Mouse (Mus musculus) hindbrain, embryonic 11.5 days (tissue): ENCODE measurements at regions not wholly inside any gene's neighbourhood (a gene's known extent, or its start where the extent isn't known, plus 50 kb on each side); places are given as distances from the start of the nearest gene placed in this dataset.

ENCODE experiments used
- ATAC-seq: fragments of 200-750 bp; cut with Nextera tagmentation; 2 replicates; pipeline ENCODE4 v1.8.0; 2017; ENCODE audit warnings: mild to moderate bottlenecking, moderate TSS enrichment, moderate library complexity; ENCODE audit not compliant: low FRiP score
- DNase-seq: peaks from one replicate; pipeline ENCODE4 v3.0.0-alpha.2; 2015; ENCODE audit warnings: low spot score
- H3K27ac ChIP-seq: fragments of 300-500 bp; sonication (generic); 2 replicates; pipeline ENCODE4 v1.5.1; 2014; ENCODE audit warnings: mild to moderate bottlenecking, low read depth, low read length
- H3K27me3 ChIP-seq: fragments of 300-500 bp; sonication (generic); 2 replicates; pipeline ENCODE4 v1.6.1; 2014; ENCODE audit warnings: mild to moderate bottlenecking, low read length, moderate library complexity, mixed read lengths; ENCODE audit not compliant: control insufficient read depth, insufficient read depth
- H3K36me3 ChIP-seq: fragments of 300-500 bp; sonication (generic); 2 replicates; pipeline ENCODE4 v1.6.1; 2014; ENCODE audit warnings: mild to moderate bottlenecking, low read length, moderate library complexity, mixed read lengths; ENCODE audit not compliant: control insufficient read depth, insufficient read depth
- H3K4me1 ChIP-seq: fragments of 300-500 bp; sonication (generic); replicated peaks from 2 replicates; pipeline ENCODE4 v1.6.1; 2014; ENCODE audit warnings: low read length, mixed read lengths; ENCODE audit not compliant: control insufficient read depth, insufficient read depth
- H3K4me2 ChIP-seq: fragments of 300-500 bp; sonication (generic); replicated peaks from 2 replicates; pipeline ENCODE4 v1.6.1; 2014; ENCODE audit warnings: mild to moderate bottlenecking, low read depth, low read length
- H3K4me3 ChIP-seq: fragments of 300-500 bp; sonication (generic); 2 replicates; pipeline ENCODE4 v1.5.1; 2014; ENCODE audit warnings: low read depth, low read length
- H3K9ac ChIP-seq: fragments of 300-500 bp; sonication (generic); 2 replicates; pipeline ENCODE4 v1.6.1; 2014; ENCODE audit warnings: low read depth, low read length
- H3K9me3 ChIP-seq: fragments of 300-500 bp; sonication (generic); 2 replicates; pipeline ENCODE4 v1.6.1; 2016; ENCODE audit warnings: low read length; ENCODE audit not compliant: control insufficient read depth
- WGBS: fragments of 180-500 bp; shearing (Covaris S2); extraction: QIAGEN DNeasy Blood & Tissue Kit; methylation state at CpG from one replicate; pipeline ENCODE4 v1.1.7; 2014; 5-methylcytosine and 5-hydroxymethylcytosine counted together

DNA sequence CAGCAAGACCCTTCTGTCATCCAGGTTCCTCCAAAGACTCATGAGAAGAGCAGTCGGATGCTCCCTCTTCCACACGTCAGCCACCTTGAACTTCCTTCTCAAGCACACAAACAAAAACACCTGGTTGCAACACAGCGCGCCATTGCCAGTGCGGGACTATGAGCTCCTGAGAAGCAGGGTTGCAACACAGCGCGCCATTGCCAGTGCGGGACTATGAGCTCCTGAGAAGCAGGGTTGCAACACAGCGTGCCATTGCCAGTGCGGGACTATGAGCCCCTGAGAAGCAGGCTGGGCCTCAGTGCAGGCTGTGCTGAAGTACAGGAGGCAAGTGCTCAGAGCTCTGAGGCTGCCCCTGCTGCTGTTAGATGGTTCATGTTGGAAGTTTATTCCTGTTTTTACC lies 140.0 kb downstream of the Gm12728 start:
- Histone ChIP-seq H3K36me3 (no peaks in the 10 kb centered on the region), H3K9me3 (no peaks in the 10 kb centered on the region), H3K4me1 (no peaks in the 10 kb centered on the region), H3K9ac (no peak overlapping the region), H3K27ac (no peak overlapping the region), H3K4me3 (no peak overlapping the region), H3K4me2 (no peak overlapping the region), H3K27me3 (no peaks in the 10 kb centered on the region)
- ATAC-seq (no peak), DNase-seq (no peak)
- 94% methylated on average over 10 of the region's 10 CpGs for WGBS

DNA sequence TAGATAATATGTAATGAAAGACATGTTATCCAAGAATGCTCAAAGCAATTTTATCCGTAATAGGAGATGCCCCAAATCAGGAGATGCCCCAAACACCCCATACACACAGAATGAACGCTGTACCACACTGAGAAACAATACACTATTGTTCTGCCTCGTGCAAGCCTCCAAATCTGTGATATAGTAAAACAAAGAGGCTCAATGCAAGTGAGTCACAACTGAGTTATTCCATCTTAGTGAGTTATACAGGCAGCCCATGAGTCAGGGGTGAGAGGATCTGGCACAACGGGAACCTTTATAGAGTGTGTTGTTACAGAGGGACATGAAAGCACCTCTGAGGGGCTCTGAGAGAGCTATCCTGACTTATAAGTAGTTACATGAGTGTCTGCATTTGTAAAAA lies 145.3 kb downstream of the Gm12728 start:
- no peak overlapping the region for H3K27ac ChIP-seq
- 61% methylated on average over 4 of the region's 4 CpGs for WGBS
- no peaks in the 10 kb centered on the region for H3K9me3 ChIP-seq
- no peak overlapping the region for H3K4me2 ChIP-seq
- no peak for ATAC-seq
- DNase-seq: no peak
- no peak overlapping the region for H3K4me3 ChIP-seq
- H3K27me3 ChIP-seq: no peaks in the 10 kb centered on the region
- H3K4me1 ChIP-seq: no peaks in the 10 kb centered on the region
- no peaks in the 10 kb centered on the region for H3K36me3 ChIP-seq
- H3K9ac ChIP-seq: no peak overlapping the region

DNA sequence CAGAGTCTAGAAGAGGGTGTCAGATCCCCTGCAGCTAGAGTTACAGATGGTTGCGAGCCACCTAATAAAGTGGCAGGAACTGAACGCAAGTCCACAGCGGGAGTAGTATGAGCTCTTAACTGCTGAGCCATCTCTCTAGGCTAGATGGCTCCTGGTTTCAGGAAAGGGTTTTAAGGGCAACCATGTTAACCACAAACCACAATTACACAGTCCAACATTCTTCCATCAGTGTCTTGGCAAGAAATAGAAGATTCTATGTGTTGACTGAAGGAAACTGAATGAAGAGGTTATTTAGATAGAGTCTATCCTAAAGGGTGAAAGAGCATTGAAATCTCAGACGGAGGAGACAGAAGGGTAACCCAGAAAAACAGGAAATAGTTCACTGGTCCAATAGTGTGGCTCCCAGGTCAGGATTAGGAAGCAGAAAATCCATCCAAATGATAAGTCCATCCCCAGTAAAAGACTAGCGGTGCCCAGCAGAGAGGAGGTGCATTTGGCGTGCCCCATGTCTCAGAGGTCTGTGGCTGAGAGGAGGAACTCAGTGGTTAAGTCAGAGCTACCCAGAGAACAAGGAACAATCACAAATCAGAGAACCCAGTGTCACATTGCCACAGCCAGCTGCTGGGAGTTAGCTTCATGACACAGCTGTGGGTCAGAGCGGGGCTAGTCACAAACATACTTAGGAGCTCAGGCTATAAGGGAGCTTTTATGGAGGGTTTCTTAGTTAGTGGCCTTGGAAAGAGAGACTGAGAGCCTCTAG lies 147.3 kb downstream of the Gm12728 start:
- no peaks in the 10 kb centered on the region for H3K9me3 ChIP-seq
- H3K9ac ChIP-seq: no peak overlapping the region
- no peak for DNase-seq
- H3K4me2 ChIP-seq: no peak overlapping the region
- no peaks in the 10 kb centered on the region for H3K27me3 ChIP-seq
- H3K36me3 ChIP-seq: no peaks in the 10 kb centered on the region
- H3K4me3 ChIP-seq: no peak overlapping the region
- ATAC-seq: no peak
- H3K4me1 ChIP-seq: no peaks in the 10 kb centered on the region
- 91% methylated on average over 7 of the region's 7 CpGs for WGBS
- no peak overlapping the region for H3K27ac ChIP-seq

DNA sequence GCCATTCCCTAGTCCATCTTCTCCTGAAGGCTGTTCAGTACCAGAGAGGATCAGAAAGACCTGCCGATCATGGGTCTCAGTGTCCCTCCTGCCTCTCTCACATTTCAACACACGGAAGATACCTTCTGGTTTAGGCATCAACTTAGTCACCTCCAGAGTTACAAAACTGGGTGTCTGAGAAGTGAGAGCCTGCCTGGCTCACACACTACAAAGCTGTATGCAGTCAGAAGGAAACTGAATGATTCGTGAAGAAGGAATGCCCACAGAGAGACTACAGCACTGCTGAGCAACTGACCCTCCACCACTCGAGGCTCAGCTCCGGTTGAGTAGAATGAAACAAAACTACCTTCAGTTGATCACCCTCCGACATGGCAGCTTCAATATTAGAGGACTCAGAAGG lies 147.9 kb downstream of the Gm12728 start:
- no peaks in the 10 kb centered on the region for H3K27me3 ChIP-seq
- H3K9me3 ChIP-seq: no peaks in the 10 kb centered on the region
- no peak overlapping the region for H3K4me3 ChIP-seq
- WGBS: 85% methylated on average over 6 of the region's 6 CpGs
- H3K4me2 ChIP-seq: no peak overlapping the region
- H3K36me3 ChIP-seq: no peaks in the 10 kb centered on the region
- H3K9ac ChIP-seq: no peak overlapping the region
- H3K27ac ChIP-seq: no peak overlapping the region
- no peak for DNase-seq
- no peaks in the 10 kb centered on the region for H3K4me1 ChIP-seq
- no peak for ATAC-seq

DNA sequence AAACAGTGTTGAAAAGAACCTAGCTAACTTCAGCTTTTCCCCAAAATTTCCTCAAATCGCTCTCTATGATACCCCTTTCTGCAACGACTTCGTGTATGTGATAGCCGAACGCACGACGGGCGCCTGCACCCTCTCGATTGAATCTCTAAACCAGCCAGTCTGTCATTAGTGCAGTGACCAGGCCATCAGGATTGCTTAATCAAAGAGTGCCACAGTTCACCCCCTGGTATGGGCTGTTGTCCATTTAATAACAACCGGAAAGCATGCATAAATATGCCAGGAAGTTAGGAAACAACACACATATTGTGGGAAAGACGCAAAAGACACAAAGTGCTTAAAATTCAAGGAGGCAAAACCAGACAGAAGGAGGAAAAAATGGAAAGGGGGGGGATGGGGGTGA lies 149.2 kb downstream of the Gm12728 start:
- Histone ChIP-seq H3K4me1 (no peaks in the 10 kb centered on the region), H3K9me3 (no peaks in the 10 kb centered on the region), H3K4me2 (no peak overlapping the region), H3K27ac (no peak overlapping the region), H3K9ac (no peak overlapping the region), H3K4me3 (no peak overlapping the region), H3K27me3 (no peaks in the 10 kb centered on the region), H3K36me3 (no peaks in the 10 kb centered on the region)
- ATAC-seq (no peak), DNase-seq (no peak)
- 91% methylated on average over 11 of the region's 11 CpGs for WGBS

DNA sequence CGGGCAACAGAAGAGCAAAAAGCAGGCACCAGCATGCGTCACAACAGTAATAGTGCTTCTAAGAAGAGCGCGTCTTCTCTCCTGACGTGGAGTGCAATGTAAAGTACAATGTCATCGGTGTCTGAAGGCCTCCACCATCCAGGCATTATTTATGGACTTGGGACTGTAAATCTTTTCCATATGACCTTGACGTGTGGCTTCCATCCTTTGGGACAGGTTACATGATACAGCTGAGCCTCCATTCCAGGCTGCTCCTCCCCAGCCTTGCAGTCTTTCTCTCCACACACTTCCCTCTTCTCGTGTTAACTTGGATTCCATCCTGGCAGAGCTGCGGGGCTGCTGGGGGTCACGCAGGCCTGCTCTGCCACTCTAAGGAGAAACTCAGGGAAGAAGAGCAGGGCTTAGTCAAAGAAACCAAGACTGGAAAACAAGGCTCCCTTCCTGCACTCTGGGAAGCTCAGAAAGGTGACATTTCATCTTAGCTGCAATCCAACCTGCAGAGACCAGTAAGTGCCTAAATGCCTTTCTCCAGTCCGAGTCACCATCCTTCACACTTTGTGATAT lies 150.0 kb downstream of the Gm12728 start:
- no peak overlapping the region for H3K4me2 ChIP-seq
- no peak overlapping the region for H3K4me3 ChIP-seq
- ATAC-seq (no peak), DNase-seq (no peak)
- 73% methylated on average over 11 of the region's 11 CpGs for WGBS
- H3K36me3 ChIP-seq: no peaks in the 10 kb centered on the region
- H3K4me1 ChIP-seq: no peaks in the 10 kb centered on the region
- H3K9ac ChIP-seq: no peak overlapping the region
- no peaks in the 10 kb centered on the region for H3K27me3 ChIP-seq
- no peaks in the 10 kb centered on the region for H3K9me3 ChIP-seq
- H3K27ac ChIP-seq: no peak overlapping the region

DNA sequence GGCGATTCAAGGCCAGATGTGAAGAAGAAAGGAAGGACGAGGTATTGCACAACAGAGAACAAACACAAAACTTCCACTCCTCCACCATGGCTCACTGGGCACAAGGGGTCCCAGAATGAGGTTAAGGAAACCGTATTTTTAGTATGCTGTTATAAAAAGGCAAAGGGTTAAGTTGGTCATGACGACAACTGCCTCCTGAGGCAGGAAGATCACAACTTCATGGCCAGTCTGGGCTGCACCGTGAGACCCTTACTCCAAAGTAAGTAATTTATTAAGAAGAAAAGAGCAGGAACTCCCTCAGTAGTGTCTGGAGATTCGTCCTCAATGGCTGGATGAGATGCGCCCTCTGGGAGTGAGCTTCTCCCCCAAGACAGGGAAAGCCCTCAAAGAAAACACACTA lies 151.2 kb downstream of the Gm12728 start:
- DNase-seq (no peak), ATAC-seq (no peak)
- 91% methylated on average over 7 of the region's 7 CpGs for WGBS
- H3K9ac ChIP-seq: no peak overlapping the region
- no peaks in the 10 kb centered on the region for H3K4me1 ChIP-seq
- no peaks in the 10 kb centered on the region for H3K9me3 ChIP-seq
- H3K4me3 ChIP-seq: no peak overlapping the region
- no peak overlapping the region for H3K4me2 ChIP-seq
- H3K36me3 ChIP-seq: no peaks in the 10 kb centered on the region
- no peaks in the 10 kb centered on the region for H3K27me3 ChIP-seq
- no peak overlapping the region for H3K27ac ChIP-seq

DNA sequence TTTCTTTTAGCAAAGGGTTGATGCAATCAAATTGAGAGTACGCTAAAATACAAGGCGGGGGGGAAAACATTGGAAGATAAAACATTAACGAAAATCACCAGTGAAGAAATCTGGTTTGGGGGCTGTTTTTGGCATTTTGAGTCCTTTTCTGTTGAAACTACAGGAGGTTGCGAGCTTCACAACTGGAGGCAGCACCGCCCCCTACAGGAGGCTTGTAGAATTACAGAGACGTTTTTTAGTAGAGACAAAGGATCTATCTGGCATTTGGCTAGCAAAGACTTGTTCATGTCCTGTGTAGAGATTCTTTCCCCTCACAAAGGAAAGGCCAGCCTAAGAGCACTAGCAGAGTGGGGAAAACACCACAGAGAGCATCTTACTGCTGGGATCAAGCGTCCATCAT lies 152.1 kb downstream of the Gm12728 start:
- ATAC-seq (no peak), DNase-seq (peak; percentile 80)
- Histone ChIP-seq H3K27me3 (no peaks in the 10 kb centered on the region), H3K4me3 (no peak overlapping the region), H3K9me3 (no peaks in the 10 kb centered on the region), H3K9ac (no peak overlapping the region), H3K4me1 (no peaks in the 10 kb centered on the region), H3K27ac (no peak overlapping the region), H3K36me3 (no peaks in the 10 kb centered on the region), H3K4me2 (no peak overlapping the region)
- WGBS: 46% methylated on average over 7 of the region's 7 CpGs

DNA sequence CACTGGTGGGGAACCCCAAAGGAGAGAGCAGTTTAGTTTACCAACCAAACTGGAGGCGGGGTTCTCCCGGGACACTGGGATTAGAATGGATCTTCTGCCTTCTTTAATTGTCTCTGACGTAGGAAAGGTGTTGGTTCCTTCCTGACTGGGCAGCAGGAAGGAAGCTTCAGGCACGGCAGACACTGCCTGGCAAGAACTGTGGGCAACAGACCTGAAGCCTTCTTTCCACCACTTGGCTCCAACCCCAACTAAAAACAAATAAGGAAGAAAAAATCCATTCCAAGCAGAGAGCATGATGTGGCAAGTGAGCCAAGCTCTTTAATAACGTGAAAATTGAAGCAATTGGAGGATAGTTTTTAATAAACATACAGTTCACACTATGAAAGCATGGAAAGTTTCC lies 155.3 kb downstream of the Gm12728 start:
- Histone ChIP-seq H3K36me3 (no peaks in the 10 kb centered on the region), H3K9me3 (no peaks in the 10 kb centered on the region), H3K27ac (no peak overlapping the region), H3K9ac (no peak overlapping the region), H3K4me1 (no peaks in the 10 kb centered on the region), H3K4me3 (no peak overlapping the region), H3K4me2 (no peak overlapping the region), H3K27me3 (no peaks in the 10 kb centered on the region)
- WGBS: 84% methylated on average over 5 of the region's 5 CpGs
- DNase-seq: no peak
- no peak for ATAC-seq
